ENCODE assay signal across 8 mouse cellular contexts in genomic region chr15:86085301-86086225, GRCm38 (mm10). TPM values are rescaled to one million over a fixed set of nuclear protein-coding genes. Genes with fewer than 3 reads are reported as not detected.
A peak's percentile ranks its signal among the peaks of the same experiment; 100 is the strongest.
DNase-seq lines count a peak whose midpoint lies in the region; ATAC-seq and TF ChIP-seq lines count a peak whose summit lies in the region.

No protein-coding gene starts in this region.

- no peak overlapping the region; the same call in 1 of the 2 replicates for H3K4me3 ChIP-seq in layer of hippocampus, adult 2 months
- H3K4me3 ChIP-seq in forebrain, embryonic 11.5 days (ENCODE audit: low read depth, low read length): no peak overlapping the region
- H3K4me3 ChIP-seq in liver, postnatal 0 days (ENCODE audit: low read depth, low read length): no peak overlapping the region

- H3K36me3 ChIP-seq in forebrain, embryonic 11.5 days (ENCODE audit: control insufficient read depth, insufficient read depth, low read length): no peaks in the 10 kb centered on the region
- H3K36me3 ChIP-seq in liver, postnatal 0 days (replicated peaks; ENCODE audit: insufficient read depth, low read length): 0 out of 2 replicates have a peak, but pooled peaks cover 2% of the 10 kb centered on the region

- no peak for TF ChIP-seq EP300 in liver, postnatal 0 days (IDR thresholded peaks at IDR 0.05; ENCODE audit: low read depth)

- no peak for DNase-seq in layer of hippocampus, adult 2 months (ENCODE audit: low spot score in 2 of 2)
- DNase-seq in layer of hippocampus, postnatal 25 days (ENCODE audit: extremely low spot score in 1 of 2, low spot score in 1 of 2): no peak
- DNase-seq in adrenal gland, adult 18-20 months (ENCODE audit: low spot score in 2 of 2): peak; percentile 44 to 52
- DNase-seq in forebrain, embryonic 11.5 days (ENCODE audit: low spot score): peak; percentile 66
- DNase-seq in induced T-regulatory cell, adult 2 months (ENCODE audit: low read depth): peak; percentile 68
- DNase-seq in liver, postnatal 0 days: peak; percentile 58
- peak; percentile 77 for DNase-seq in ovary, postnatal 36 days (ENCODE audit: low spot score)
- DNase-seq in adipocyte (ENCODE audit: low spot score): no peak

- H3K4me2 ChIP-seq in forebrain, embryonic 11.5 days (ENCODE audit: low read depth, low read length, severe bottlenecking): 0 out of 2 replicates have a peak overlapping the region, but pooled peaks have one; percentile 21
- H3K4me2 ChIP-seq in liver, postnatal 0 days (ENCODE audit: low read depth, low read length): no peak overlapping the region

- H3K9me3 ChIP-seq in forebrain, embryonic 11.5 days (ENCODE audit: control insufficient read depth, low read length): no peaks in the 10 kb centered on the region
- no peaks in the 10 kb centered on the region for H3K9me3 ChIP-seq in liver, postnatal 0 days (ENCODE audit: low read length)

- ATAC-seq in forebrain, embryonic 11.5 days (replicated peaks; ENCODE audit: low FRiP score): peak; percentile 19; the same call in 1 of the 2 replicates
- ATAC-seq in liver, postnatal 0 days: peak; percentile 40; the same call in 1 of the 2 replicates

- H3K9ac ChIP-seq in forebrain, embryonic 11.5 days (ENCODE audit: low read length): peak overlapping the region; percentile 44
- H3K9ac ChIP-seq in liver, postnatal 0 days (replicated peaks): no peak overlapping the region

- H3K27me3 ChIP-seq in forebrain, embryonic 11.5 days (ENCODE audit: control insufficient read depth, insufficient read depth, low read length): no peaks in the 10 kb centered on the region
- no peaks in the 10 kb centered on the region for H3K27me3 ChIP-seq in liver, postnatal 0 days (ENCODE audit: insufficient read depth, low read length)

- H3K27ac ChIP-seq in layer of hippocampus, adult 2 months: peak overlapping the region; percentile 90
- peak overlapping the region; percentile 83 for H3K27ac ChIP-seq in forebrain, embryonic 11.5 days (ENCODE audit: low read depth, low read length)
- peak overlapping the region; percentile 60 for H3K27ac ChIP-seq in liver, postnatal 0 days (ENCODE audit: low read depth)

- peaks cover 38% of the 10 kb centered on the region for H3K4me1 ChIP-seq in forebrain, embryonic 11.5 days (replicated peaks; ENCODE audit: control insufficient read depth, insufficient read depth, low read length)
- H3K4me1 ChIP-seq in liver, postnatal 0 days (ENCODE audit: insufficient read depth): peaks cover 45% of the 10 kb centered on the region

- WGBS in forebrain, embryonic 11.5 days: 35% methylated on average over 17 of the region's 17 CpGs
- 42% methylated on average over 17 of the region's 17 CpGs for WGBS in liver, postnatal 0 days (ENCODE audit: insufficient replicate concordance)

- peak; percentile 81 for TF ChIP-seq CTCF in layer of hippocampus, adult 2 months (conservative IDR thresholded peaks at IDR 0.05)
- TF ChIP-seq CTCF in liver, postnatal 0 days (IDR thresholded peaks at IDR 0.05; ENCODE audit: low read depth): peak; percentile 88

RNA-seq across cellular contexts. Expression of gene Gramd4, which starts 28.1 kb away (rescaled TPM):
- 10 to 100 TPM; 24.8 to 28.7 TPM for total RNA-seq in layer of hippocampus, adult 2 months (2021)
- 10 to 100 TPM; 25.9 to 27.7 TPM for total RNA-seq in layer of hippocampus, postnatal 25 days (2021)
- total RNA-seq in adrenal gland, adult 18-20 months (2021): 10 to 100 TPM; 12.7 to 14.6 TPM
- polyA plus RNA-seq in forebrain, embryonic 11.5 days (2014; fragmentation: Nextera tagmentation; extraction: Ambion mirVana): 15.5 and 16.6 TPM in 2 replicates
- 3.2 and 3.7 TPM in 2 replicates for polyA plus RNA-seq in liver, postnatal 0 days (2015; fragmentation: Nextera tagmentation; extraction: Ambion mirVana)

RNA-seq across cellular contexts. Expression of gene Celsr1, which starts 52.0 kb away (rescaled TPM):
- total RNA-seq in layer of hippocampus, adult 2 months (2021): 1 to 10 TPM; 5.5 to 5.8 TPM
- 1 to 10 TPM; 4.5 to 6.1 TPM for total RNA-seq in layer of hippocampus, postnatal 25 days (2021)
- total RNA-seq in adrenal gland, adult 18-20 months (2021): 1 to 10 TPM; 2.9 to 3.7 TPM
- polyA plus RNA-seq in forebrain, embryonic 11.5 days (2014; fragmentation: Nextera tagmentation; extraction: Ambion mirVana): 7.3 and 7.9 TPM in 2 replicates
- polyA plus RNA-seq in liver, postnatal 0 days (2015; fragmentation: Nextera tagmentation; extraction: Ambion mirVana): 0.09 and 0.11 TPM in 2 replicates

Comparison
In these comparisons a context has a peak if more than half of its experiments do, and no peak if none do; other contexts are left out.
1. DNase-seq: peak in adrenal gland, adult 18-20 months (2 of 2), forebrain, embryonic 11.5 days (single experiment), induced T-regulatory cell, adult 2 months (single experiment), liver, postnatal 0 days (single experiment) and ovary, postnatal 36 days (single experiment); none in layer of hippocampus, adult 2 months (0 of 2), layer of hippocampus, postnatal 25 days (0 of 2) and adipocyte (single experiment).
2. Peak in every context shown above with its lines, with median percentiles within 50 percentile points of each other: H3K27ac ChIP-seq.